Mouse (Mus musculus) natural killer cell, adult 2 months (primary cell): Measurements from ENCODE around the gene Syt12.
"Not testable (repeated sequence)": the region's sequence is repeated elsewhere in the genome, so short reads cannot be mapped to it uniquely, and the experiment has no call there.

Experiments used
- DNase-seq, 2 experiments: peaks; one replicate each; pipeline ENCODE4 v3.0.0; 2022; ENCODE audit warnings: low spot score in 2 of 2

Gene Syt12

GRCm38 (mm10) chr19:4491080-4491695 lies 13.9 kb upstream of the Syt12 start:
- no peak for DNase-seq

GRCm38 (mm10) chr19:4487877-4488276 lies 10.6 kb upstream of the Syt12 start:
- DNase-seq: no peak

GRCm38 (mm10) chr19:4485006-4485405 lies 7.8 kb upstream of the Syt12 start:
- no peak for DNase-seq

GRCm38 (mm10) chr19:4482111-4482859 lies 5.0 kb upstream of the Syt12 start:
- DNase-seq: no peak

DNA sequence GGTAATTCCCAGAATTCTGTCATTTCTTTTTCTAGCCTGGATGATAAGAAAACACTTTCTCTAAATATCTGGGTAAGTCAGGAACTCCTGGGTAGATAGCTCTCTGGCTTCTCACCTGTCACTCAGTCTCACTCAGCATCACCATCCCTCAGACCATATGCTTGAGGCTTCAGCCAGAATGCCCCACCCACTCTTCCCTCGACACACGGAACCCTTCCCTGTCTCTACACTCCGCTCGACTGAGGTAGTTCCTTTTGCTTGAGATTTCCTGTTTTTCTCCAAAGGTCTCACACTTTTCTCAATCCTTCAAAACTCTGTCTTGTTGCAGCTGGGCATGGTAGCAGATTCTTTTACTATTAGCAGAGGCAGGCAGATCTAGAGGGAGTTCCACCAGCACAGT lies 4.1 kb upstream of the Syt12 start:
- DNase-seq: no peak

GRCm38 (mm10) chr19:4480041-4480440 lies 2.8 kb upstream of the Syt12 start:
- no peak for DNase-seq

- no peak for DNase-seq
Observed at GRCm38 (mm10) chr19:4478190-4478516, 906 bp upstream of the Syt12 start.

DNA sequence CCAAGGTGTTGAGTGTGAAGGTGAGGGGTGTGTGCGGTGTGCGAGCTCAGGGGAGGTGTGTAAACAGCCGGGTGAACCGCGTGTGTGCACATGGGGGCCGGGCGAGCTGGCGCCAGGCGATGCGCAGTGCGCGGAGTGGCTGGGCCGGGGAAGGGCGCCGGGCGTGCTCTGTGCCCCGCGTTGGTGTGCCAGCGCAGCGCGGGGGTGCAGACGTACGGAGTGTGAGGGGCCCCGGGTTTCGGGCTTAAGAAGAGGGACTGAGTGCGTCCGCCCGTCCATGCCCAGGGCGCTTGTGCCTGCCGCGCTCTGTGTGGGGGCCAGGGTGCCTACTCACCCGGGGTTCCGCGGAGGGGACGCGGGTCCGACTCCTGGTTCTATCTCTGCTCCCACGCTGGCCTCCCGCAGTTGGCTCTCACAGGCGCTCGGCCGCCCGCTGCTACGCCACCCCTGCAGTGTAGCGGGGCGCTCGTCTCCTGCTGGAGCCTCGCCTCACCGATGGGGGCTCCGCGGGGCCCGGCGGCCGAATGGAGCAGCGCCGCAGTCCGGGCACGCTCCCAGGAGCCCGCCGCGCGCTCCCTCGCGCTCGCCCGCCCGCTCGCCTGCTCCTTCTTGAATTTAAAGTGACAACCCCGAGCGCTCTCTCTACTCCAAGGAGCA lies 518 bp downstream of the Syt12 start:
- no peak for DNase-seq

DNA sequence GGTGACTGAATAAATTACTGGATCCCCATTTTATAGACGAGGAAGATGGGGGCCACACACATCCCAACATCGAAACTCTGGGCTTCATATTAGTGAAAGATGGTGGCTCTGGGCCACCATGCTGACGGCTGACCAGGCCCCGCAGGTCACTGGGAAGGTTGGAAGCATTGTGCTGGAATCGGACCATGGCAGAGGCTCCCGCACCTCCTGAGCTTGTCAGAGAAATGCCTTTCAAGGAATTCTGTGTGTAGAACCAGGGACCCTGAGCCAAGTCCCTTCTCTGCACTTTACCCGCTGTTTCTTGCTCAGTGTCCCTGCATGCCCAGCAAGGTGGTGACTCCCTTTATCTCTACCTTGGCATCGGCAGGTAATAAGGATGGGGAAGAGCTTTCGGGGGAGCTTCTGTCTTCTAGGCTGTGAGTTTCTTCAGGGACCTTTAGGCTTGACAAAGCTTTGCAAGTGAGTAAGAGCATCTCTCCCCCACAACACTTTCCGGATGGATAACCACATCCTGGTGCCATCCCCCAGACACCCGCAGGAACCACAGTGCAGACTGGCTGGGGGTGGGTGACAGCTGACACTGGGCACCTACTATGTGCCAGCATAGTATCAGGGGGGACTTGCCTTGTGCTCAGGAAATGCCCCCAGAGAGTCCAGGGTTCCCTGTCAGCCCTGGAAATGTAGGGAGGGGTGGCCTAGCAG lies 1.9 kb downstream of the Syt12 start:
- DNase-seq: peak; percentile 58 to 77

GRCm38 (mm10) chr19:4474739-4475138 lies 2.5 kb downstream of the Syt12 start:
- no peak for DNase-seq

- DNase-seq: no peak
Observed at GRCm38 (mm10) chr19:4473549-4473948, 3.7 kb downstream of the Syt12 start.

DNA sequence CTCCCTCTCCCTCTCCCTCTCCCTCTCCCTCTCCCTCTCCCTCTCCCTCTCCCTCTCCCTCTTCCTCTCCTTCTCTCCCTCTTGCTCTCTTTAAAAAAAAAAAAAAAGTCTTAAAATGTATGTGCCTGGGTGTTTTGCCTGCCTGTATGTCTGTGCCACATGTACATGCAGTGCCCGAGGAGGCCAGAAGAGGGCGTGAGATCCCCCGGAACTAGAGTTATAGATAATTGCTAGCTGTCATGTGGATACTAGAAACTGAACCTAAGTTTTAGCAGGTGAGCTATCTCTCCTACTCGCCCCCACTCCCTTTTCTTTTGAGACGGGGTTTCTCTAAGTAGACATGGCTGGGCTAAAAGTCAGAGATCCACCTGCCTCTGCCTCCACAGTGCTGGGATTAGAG lies 8.9 kb downstream of the Syt12 start:
- DNase-seq: no peak

- no peak for DNase-seq
Observed at GRCm38 (mm10) chr19:4464666-4465065, 12.6 kb downstream of the Syt12 start.

GRCm38 (mm10) chr19:4461981-4462380 lies 15.3 kb downstream of the Syt12 start:
- no peak for DNase-seq

DNA sequence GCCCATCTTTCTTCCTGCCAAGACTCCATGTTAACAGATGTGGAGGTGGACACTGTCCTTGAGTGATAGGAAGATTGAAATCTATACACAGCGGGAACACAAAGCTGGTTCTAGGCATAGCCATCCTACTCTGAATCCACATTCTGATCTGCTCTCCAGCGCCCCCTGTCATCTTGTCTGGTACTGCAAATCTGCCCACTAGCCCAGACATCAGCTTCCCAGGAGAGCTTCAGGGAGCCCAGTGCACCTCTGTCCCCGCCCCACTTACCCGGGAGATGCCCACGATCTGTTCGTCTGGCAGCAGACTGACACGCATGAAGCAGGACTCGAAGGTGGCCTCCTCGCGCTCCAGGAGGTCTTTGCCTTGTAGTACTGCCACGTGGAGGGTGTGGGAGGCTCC lies 21.0 kb downstream of the Syt12 start:
- peak; percentile 50 to 66 for DNase-seq

DNA sequence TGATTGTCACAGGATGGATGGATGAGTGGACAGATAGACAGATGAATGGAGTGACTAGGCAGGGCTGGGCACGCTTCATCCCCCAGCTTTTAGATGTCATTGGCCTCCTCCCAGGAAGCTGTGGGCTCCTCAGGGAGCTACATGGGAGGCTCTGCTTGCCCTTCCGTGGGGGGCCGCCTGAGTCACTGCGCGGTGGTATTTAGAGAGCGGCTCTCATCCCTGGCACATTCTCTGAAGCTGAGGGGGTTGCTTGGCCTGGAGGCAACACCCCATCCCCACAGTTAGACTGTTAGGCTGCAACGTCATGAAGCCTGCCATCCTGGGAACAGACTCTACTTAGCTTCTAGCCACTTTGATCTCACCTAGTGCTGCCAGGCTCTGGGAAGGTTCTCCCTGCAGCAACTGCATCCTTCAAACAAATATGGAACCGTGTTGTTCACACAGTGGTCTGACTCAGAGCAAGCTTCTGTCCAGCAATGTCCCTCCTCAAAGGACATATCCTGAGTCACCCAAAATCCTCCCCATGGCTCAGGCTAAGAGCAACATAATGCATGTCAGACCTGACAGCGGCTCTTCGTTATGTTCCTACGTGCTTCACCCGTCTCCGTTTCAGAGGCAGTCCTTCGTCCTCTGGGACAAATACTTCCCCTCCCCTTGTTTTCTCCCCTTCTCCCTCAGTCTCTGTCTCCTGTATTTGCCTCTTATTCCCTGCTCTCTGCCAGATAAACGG lies 22.0 kb downstream of the Syt12 start:
- no peak for DNase-seq

- DNase-seq: not testable (repeated sequence)
Observed at GRCm38 (mm10) chr19:4454040-4454439, 23.2 kb downstream of the Syt12 start.

DNA sequence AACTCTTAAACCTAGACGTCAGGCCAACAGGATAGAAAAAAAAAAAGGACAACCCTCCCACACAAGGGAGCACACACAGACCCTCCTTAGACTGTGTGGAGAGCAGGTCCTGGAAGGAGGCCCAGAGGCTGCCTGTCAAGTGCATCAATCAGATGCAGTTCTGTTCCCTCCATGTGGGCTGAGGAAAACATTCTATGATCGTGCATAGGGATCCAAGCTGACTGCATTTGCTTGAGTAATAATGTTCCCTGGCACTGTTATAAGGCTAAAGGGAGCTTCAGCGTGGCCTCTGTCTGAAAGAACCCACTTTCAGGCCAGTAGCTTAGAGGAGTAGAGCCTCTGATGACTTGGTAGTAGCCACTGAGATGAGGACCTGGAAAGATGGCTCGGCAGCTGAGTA lies 24.7 kb downstream of the Syt12 start:
- DNase-seq: no peak

DNA sequence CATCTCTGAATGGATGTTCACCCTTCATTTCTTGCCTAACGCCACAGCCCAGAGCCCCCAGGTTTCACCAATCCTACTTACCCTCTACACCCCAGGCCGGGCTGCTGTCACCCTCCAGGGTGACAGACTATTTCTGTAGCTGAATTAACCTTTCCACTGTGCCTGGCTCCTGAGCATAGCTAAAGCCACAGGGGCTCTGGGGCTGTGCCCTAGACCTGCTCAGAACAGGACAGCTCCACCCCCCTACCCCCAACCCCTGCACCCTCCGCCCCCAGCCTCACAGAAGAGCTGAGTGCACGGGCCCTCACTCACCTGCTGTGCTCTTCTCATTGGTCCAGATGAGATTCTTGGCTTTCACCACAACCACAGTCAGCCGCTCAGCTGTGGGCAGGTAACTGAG lies 25.3 kb downstream of the Syt12 start:
- no peak for DNase-seq

DNA sequence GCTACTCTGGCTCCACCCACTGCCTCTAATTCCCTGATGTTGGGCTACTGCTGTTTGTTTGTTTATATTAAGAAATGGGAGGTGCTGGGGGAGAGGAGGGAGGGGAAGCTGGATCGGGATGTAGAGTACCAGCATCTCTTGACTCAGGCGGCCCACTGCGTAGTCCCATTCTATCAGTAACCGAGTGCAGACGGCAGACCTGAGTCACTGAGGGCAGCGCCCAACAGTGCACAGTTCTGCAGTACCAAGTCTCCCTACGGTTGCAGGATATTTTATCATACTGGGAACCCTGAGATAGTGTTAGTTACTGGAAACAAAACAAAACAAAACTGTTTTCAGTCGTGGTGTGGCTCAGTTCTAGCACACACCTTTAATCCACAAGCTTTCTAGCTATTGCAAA lies 26.1 kb downstream of the Syt12 start:
- no peak for DNase-seq

GRCm38 (mm10) chr19:4450666-4451065 lies 26.6 kb downstream of the Syt12 start:
- DNase-seq: no peak

- no peak for DNase-seq
Observed at GRCm38 (mm10) chr19:4449230-4449629, 28.0 kb downstream of the Syt12 start.
